Mouse (Mus musculus) forebrain, postnatal 0 days (tissue): ENCODE results near the gene Chst2. TPM values are rescaled to one million over a fixed set of nuclear protein-coding genes. Genes with fewer than 3 reads are reported as not detected.

ENCODE experiments used
- ATAC-seq: fragments of 200-750 bp; cut with Nextera tagmentation; 2 replicates; pipeline ENCODE4 v1.8.0; 2017; ENCODE audit warnings: mild to moderate bottlenecking, moderate library complexity
- DNase-seq: peaks from one replicate; pipeline ENCODE4 v3.0.0-alpha.2; 2015
- H3K27ac ChIP-seq: fragments of 300-500 bp; sonication (generic); 2 replicates; pipeline ENCODE4 v1.5.1; 2014; ENCODE audit warnings: low read depth, mild to moderate bottlenecking, antibody characterized with exemption, low read length, moderate library complexity, mixed read lengths
- H3K27me3 ChIP-seq: fragments of 300-500 bp; sonication (generic); 2 replicates; pipeline ENCODE4 v1.6.1; 2014; ENCODE audit warnings: mild to moderate bottlenecking, low read length, mixed read lengths; ENCODE audit not compliant: insufficient read depth
- H3K36me3 ChIP-seq: fragments of 300-500 bp; sonication (generic); 2 replicates; pipeline ENCODE4 v1.6.1; 2014; ENCODE audit warnings: mild to moderate bottlenecking, moderate library complexity; ENCODE audit not compliant: insufficient read depth
- H3K4me1 ChIP-seq: fragments of 300-500 bp; sonication (generic); 2 replicates; pipeline ENCODE4 v1.6.1; 2014; ENCODE audit warnings: antibody characterized with exemption; ENCODE audit not compliant: insufficient read depth
- H3K4me2 ChIP-seq: fragments of 300-500 bp; sonication (generic); 2 replicates; pipeline ENCODE4 v1.6.1; 2014; ENCODE audit warnings: low read depth, mild to moderate bottlenecking, moderate library complexity
- H3K4me3 ChIP-seq: fragments of 300-500 bp; sonication (generic); 2 replicates; pipeline ENCODE4 v1.5.1; 2014; ENCODE audit warnings: low read depth, low read length, mixed read lengths
- H3K9ac ChIP-seq: fragments of 300-500 bp; sonication (generic); 2 replicates; pipeline ENCODE4 v1.6.1; 2014; ENCODE audit warnings: mild to moderate bottlenecking
- H3K9me3 ChIP-seq: fragments of 300-500 bp; sonication (generic); 2 replicates; pipeline ENCODE4 v1.6.1; 2016; ENCODE audit warnings: low read length
- CTCF ChIP-seq: sonication (generic); IDR thresholded peaks from 2 replicates; pipeline ENCODE4 v1.5.1; 2016; ENCODE audit warnings: antibody characterized with exemption, control low read depth, low read depth
- WGBS: fragments of 180-500 bp; shearing (Covaris S2); extraction: QIAGEN DNeasy Blood & Tissue Kit; methylation state at CpG from one replicate; pipeline ENCODE4 v1.1.7; 2014; 5-methylcytosine and 5-hydroxymethylcytosine counted together
- polyA plus RNA-seq: library from polyadenylated mRNA; unstranded; fragments of >200 nt; fragmentation: Nextera tagmentation; extraction: Ambion mirVana; gene quantifications from 2 replicates; pipeline ENCODE4 v1.2.1, GENCODE M21; 2015
- total RNA-seq: library from RNA; depleted of rRNA; stranded (reverse); fragments of >200 nt; gene quantifications from 2 replicates; pipeline ENCODE4 v1.2.3, GENCODE M21; 2014; rRNA removed

Gene Chst2
- total and polyA plus RNA-seq, 2 experiments from 2014 or later = 35.9 to 68.2 TPM

GRCm38 (mm10) chr9:95375336-95375735 lies 31.2 kb downstream of the Chst2 start:
- no peaks in the 10 kb centered on the region for H3K27me3 ChIP-seq
- no peak overlapping the region for H3K4me3 ChIP-seq
- 88% methylated on average over 8 of the region's 8 CpGs for WGBS
- no peak overlapping the region for H3K9ac ChIP-seq
- no peaks in the 10 kb centered on the region for H3K9me3 ChIP-seq
- H3K36me3 ChIP-seq = no peaks in the 10 kb centered on the region
- DNase-seq (no peak), ATAC-seq (no peak)
- no peak for TF ChIP-seq CTCF
- no peak overlapping the region for H3K4me2 ChIP-seq
- H3K27ac ChIP-seq = no peak overlapping the region
- H3K4me1 ChIP-seq = no peaks in the 10 kb centered on the region

GRCm38 (mm10) chr9:95373741-95374140 lies 32.8 kb downstream of the Chst2 start:
- Histone ChIP-seq H3K9me3 (no peaks in the 10 kb centered on the region), H3K4me2 (no peak overlapping the region), H3K9ac (no peak overlapping the region), H3K27me3 (no peaks in the 10 kb centered on the region), H3K36me3 (no peaks in the 10 kb centered on the region), H3K4me3 (no peak overlapping the region), H3K4me1 (no peaks in the 10 kb centered on the region), H3K27ac (no peak overlapping the region)
- 93% methylated on average over 1 of the region's 1 CpGs for WGBS
- no peak for ATAC-seq
- no peak for TF ChIP-seq CTCF
- no peak for DNase-seq

- no peaks in the 10 kb centered on the region for H3K9me3 ChIP-seq
- no peak overlapping the region for H3K27ac ChIP-seq
- H3K4me2 ChIP-seq = no peak overlapping the region
- H3K27me3 ChIP-seq = no peaks in the 10 kb centered on the region
- ATAC-seq (no peak), DNase-seq (no peak)
- H3K4me1 ChIP-seq = no peaks in the 10 kb centered on the region
- WGBS = 96% methylated on average over 3 of the region's 3 CpGs
- no peak overlapping the region for H3K4me3 ChIP-seq
- no peaks in the 10 kb centered on the region for H3K36me3 ChIP-seq
- no peak overlapping the region for H3K9ac ChIP-seq
- TF ChIP-seq CTCF = no peak
Observed at GRCm38 (mm10) chr9:95365882-95366281, 40.6 kb downstream of the Chst2 start.

GRCm38 (mm10) chr9:95353829-95354391 lies 52.6 kb downstream of the Chst2 start:
- Histone ChIP-seq H3K27ac (no peak overlapping the region), H3K27me3 (no peaks in the 10 kb centered on the region), H3K4me3 (no peak overlapping the region), H3K9me3 (no peaks in the 10 kb centered on the region), H3K36me3 (no peaks in the 10 kb centered on the region), H3K4me2 (no peak overlapping the region), H3K9ac (no peak overlapping the region), H3K4me1 (no peaks in the 10 kb centered on the region)
- WGBS = 90% methylated on average over 5 of the region's 5 CpGs
- DNase-seq (no peak), ATAC-seq (no peak)
- TF ChIP-seq CTCF = no peak

GRCm38 (mm10) chr9:95351968-95352367 lies 54.6 kb downstream of the Chst2 start:
- Histone ChIP-seq H3K36me3 (no peaks in the 10 kb centered on the region), H3K27ac (no peak overlapping the region), H3K9me3 (no peaks in the 10 kb centered on the region), H3K27me3 (no peaks in the 10 kb centered on the region), H3K9ac (no peak overlapping the region), H3K4me2 (no peak overlapping the region), H3K4me3 (no peak overlapping the region), H3K4me1 (no peaks in the 10 kb centered on the region)
- no peak for TF ChIP-seq CTCF
- WGBS = 17% methylated on average over 2 of the region's 2 CpGs
- ATAC-seq (no peak), DNase-seq (no peak)

- WGBS = 71% methylated on average over 4 of the region's 4 CpGs
- ATAC-seq = no peak
- DNase-seq = no peak
Observed at GRCm38 (mm10) chr9:95350550-95350949, 56.0 kb downstream of the Chst2 start.

More at GRCm38 (mm10) chr9:95350550-95350949, 56.0 kb downstream of the Chst2 start:
- no peak overlapping the region for H3K4me2 ChIP-seq
- H3K9me3 ChIP-seq = no peaks in the 10 kb centered on the region
- H3K27ac ChIP-seq = no peak overlapping the region
- no peak overlapping the region for H3K9ac ChIP-seq
- H3K27me3 ChIP-seq = no peaks in the 10 kb centered on the region
- no peak overlapping the region for H3K4me3 ChIP-seq
- no peaks in the 10 kb centered on the region for H3K36me3 ChIP-seq
- no peaks in the 10 kb centered on the region for H3K4me1 ChIP-seq
- no peak for TF ChIP-seq CTCF

Other genes with a start within 250 kb of the Chst2 start
- gene U2surp, start 105.3 kb upstream of the Chst2 start, total RNA-seq = 58.2 and 77.5 TPM in 2 replicates
- gene U2surp, start 105.3 kb upstream of the Chst2 start, polyA plus RNA-seq = 117 and 126 TPM in 2 replicates
- 20.8 and 26.0 TPM in 2 replicates for gene Paqr9, start 152.9 kb upstream of the Chst2 start, total RNA-seq
- 3.5 and 6.3 TPM in 2 replicates for gene Paqr9, start 152.9 kb upstream of the Chst2 start, polyA plus RNA-seq
- gene Pcolce2, start 230.9 kb upstream of the Chst2 start, total RNA-seq = 1.5 and 2.2 TPM in 2 replicates
- gene Pcolce2, start 230.9 kb upstream of the Chst2 start, polyA plus RNA-seq = 1.8 and 2.5 TPM in 2 replicates